Mouse (Mus musculus) CH12.LX (cell line): Measurements from ENCODE around the gene Pip5k1c. TPM values are rescaled to one million over a fixed set of nuclear protein-coding genes. Genes with fewer than 3 reads are reported as not detected.

Experiments used
- DNase-seq: peaks from one replicate; pipeline ENCODE4 v3.0.0-alpha.2; 2013; ENCODE audit errors: extremely low read depth
- H3K27ac ChIP-seq: 2 replicates; pipeline ENCODE4 v1.5.1; 2012; ENCODE audit warnings: low read depth, mild to moderate bottlenecking, control low read depth, moderate library complexity; ENCODE audit not compliant: insufficient read depth
- H3K27me3 ChIP-seq: replicated peaks from 2 replicates; pipeline ENCODE3; 2012; ENCODE audit warnings: inconsistent platforms
- H3K36me3 ChIP-seq, 2 experiments: replicated peaks in 1 of 2; 2 replicates each; pipeline versions ENCODE3 to v1.6.1; 2012; ENCODE audit warnings: inconsistent platforms in 1 of 2, low read length in 1 of 2, mild to moderate bottlenecking in 1 of 2, mixed read lengths in 1 of 2, moderate library complexity in 1 of 2; ENCODE audit not compliant: control insufficient read depth in 1 of 2, insufficient read depth in 1 of 2
- H3K4me1 ChIP-seq, 2 experiments: 2 replicates each; pipeline ENCODE4 v1.6.1; 2012; ENCODE audit warnings: inconsistent platforms in 1 of 2, moderate library complexity in 1 of 2; ENCODE audit not compliant: insufficient read depth in 2 of 2, control insufficient read depth in 1 of 2
- H3K4me2 ChIP-seq: 2 replicates; pipeline ENCODE4 v1.6.1; 2012; ENCODE audit warnings: low read depth, mild to moderate bottlenecking, control low read depth; ENCODE audit not compliant: poor library complexity, insufficient read depth, severe bottlenecking
- H3K4me3 ChIP-seq, 3 experiments: fragments of 150-350 bp in 1 of 3; sonication (generic) in 1 of 3; replicated peaks in 1 of 3; 2 replicates each; pipeline versions ENCODE3 to v1.5.1; 2011 to 2012; ENCODE audit warnings: low read depth in 2 of 3, low read length in 2 of 3, mild to moderate bottlenecking in 2 of 3, moderate library complexity in 2 of 3, control low read depth in 1 of 3, improper control_type of control experiment in 1 of 3, inconsistent platforms in 1 of 3, mixed read lengths in 1 of 3; ENCODE audit not compliant: poor library complexity in 1 of 3
- H3K79me2 ChIP-seq: replicated peaks from 2 replicates; pipeline ENCODE4 v1.6.1; 2012; ENCODE audit warnings: mild to moderate bottlenecking, moderate library complexity; ENCODE audit not compliant: control insufficient read depth, poor library complexity, insufficient read depth, severe bottlenecking; ENCODE audit errors: extremely low read depth
- H3K9ac ChIP-seq: 2 replicates; pipeline ENCODE4 v1.6.1; 2012; ENCODE audit warnings: low read depth, mild to moderate bottlenecking, control low read depth, moderate library complexity; ENCODE audit not compliant: insufficient read depth
- H3K9me3 ChIP-seq: replicated peaks from 2 replicates; pipeline ENCODE3; 2012; ENCODE audit warnings: low read length, inconsistent platforms, mixed read lengths
- BHLHE40 ChIP-seq: IDR thresholded peaks from 2 replicates; pipeline ENCODE4 v1.6.1; 2011; ENCODE audit warnings: mild to moderate bottlenecking, low read depth, low read length, improper control_type of control experiment
- CHD1 ChIP-seq: IDR thresholded peaks from 2 replicates; pipeline ENCODE4 v1.6.1; 2012; ENCODE audit warnings: low read depth, low read length, improper control_type of control experiment, inconsistent platforms
- CHD2 ChIP-seq: IDR thresholded peaks from 2 replicates; pipeline ENCODE4 v1.6.1; 2011; ENCODE audit warnings: low read length, improper control_type of control experiment
- CTCF ChIP-seq, 2 experiments: IDR thresholded peaks in 1 of 2; conservative IDR thresholded peaks in 1 of 2; 2 replicates each; pipeline ENCODE4 v1.5.1; 2011 to 2012; ENCODE audit warnings: low read depth in 2 of 2, low read length in 2 of 2, improper control_type of control experiment in 1 of 2, inconsistent platforms in 1 of 2, mild to moderate bottlenecking in 1 of 2, moderate library complexity in 1 of 2
- E2F4 ChIP-seq: IDR thresholded peaks from 2 replicates; pipeline ENCODE4 v1.6.1; 2011; ENCODE audit warnings: low read depth, low read length, improper control_type of control experiment; ENCODE audit not compliant: insufficient replicate concordance
- ELF1 ChIP-seq: IDR thresholded peaks from 2 replicates; pipeline ENCODE4 v1.6.1; 2014; ENCODE audit warnings: low read depth, mild to moderate bottlenecking, inconsistent platforms, low read length, improper control_type of control experiment
- EP300 ChIP-seq: IDR thresholded peaks from 2 replicates; pipeline ENCODE4 v1.6.1; 2011; ENCODE audit warnings: low read length, improper control_type of control experiment
- ETS1 ChIP-seq: conservative IDR thresholded peaks from 2 replicates; pipeline ENCODE4 v1.6.1; 2012; ENCODE audit warnings: low read depth, mild to moderate bottlenecking, inconsistent platforms, low read length, improper control_type of control experiment, moderate library complexity
- GABPA ChIP-seq: IDR thresholded peaks from 2 replicates; pipeline ENCODE4 v1.6.1; 2012; ENCODE audit warnings: low read depth, low read length, improper control_type of control experiment, inconsistent platforms; ENCODE audit not compliant: insufficient replicate concordance
- HCFC1 ChIP-seq: IDR thresholded peaks from 2 replicates; pipeline ENCODE4 v1.6.1; 2012; ENCODE audit warnings: low read depth, mild to moderate bottlenecking, inconsistent platforms, low read length, improper control_type of control experiment
- IRF4 ChIP-seq: IDR thresholded peaks from 2 replicates; pipeline ENCODE4 v1.6.1; 2014; ENCODE audit warnings: low read depth, mild to moderate bottlenecking, inconsistent platforms, low read length, improper control_type of control experiment
- JUN ChIP-seq: IDR thresholded peaks from 2 replicates; pipeline ENCODE4 v1.6.1; 2011; ENCODE audit warnings: low read depth, mild to moderate bottlenecking, low read length, improper control_type of control experiment, moderate library complexity; ENCODE audit not compliant: insufficient read depth
- JUND ChIP-seq: conservative IDR thresholded peaks from 2 replicates; pipeline ENCODE4 v1.6.1; 2011; ENCODE audit warnings: low read depth, low read length, improper control_type of control experiment
- KAT2A ChIP-seq: IDR thresholded peaks from 2 replicates; pipeline ENCODE4 v1.6.1; 2012; ENCODE audit warnings: low read length, improper control_type of control experiment, inconsistent platforms; ENCODE audit not compliant: insufficient replicate concordance
- MAFK ChIP-seq: IDR thresholded peaks from 2 replicates; pipeline ENCODE4 v1.6.1; 2011; ENCODE audit warnings: low read length, improper control_type of control experiment; ENCODE audit not compliant: insufficient replicate concordance
- MAX ChIP-seq: IDR thresholded peaks from 2 replicates; pipeline ENCODE4 v1.6.1; 2011; ENCODE audit warnings: low read length, improper control_type of control experiment
- MAZ ChIP-seq: IDR thresholded peaks from 2 replicates; pipeline ENCODE4 v1.6.1; 2012; ENCODE audit warnings: low read depth, mild to moderate bottlenecking, inconsistent platforms, low read length, improper control_type of control experiment, moderate library complexity
- MEF2A ChIP-seq: IDR thresholded peaks from 2 replicates; pipeline ENCODE4 v1.6.1; 2014; ENCODE audit warnings: low read depth, mild to moderate bottlenecking, inconsistent platforms, low read length, improper control_type of control experiment, borderline replicate concordance
- MXI1 ChIP-seq: IDR thresholded peaks from 2 replicates; pipeline ENCODE4 v1.6.1; 2011; ENCODE audit warnings: mild to moderate bottlenecking, low read depth, low read length, improper control_type of control experiment
- MYC ChIP-seq: IDR thresholded peaks from 2 replicates; pipeline ENCODE4 v1.6.1; 2011; ENCODE audit warnings: low read depth, mild to moderate bottlenecking, improper control_type of control experiment, low read length
- NELFE ChIP-seq: IDR thresholded peaks from 2 replicates; pipeline ENCODE4 v1.6.1; 2011; ENCODE audit warnings: low read depth, low read length, improper control_type of control experiment
- NRF1 ChIP-seq: IDR thresholded peaks from 2 replicates; pipeline ENCODE4 v1.6.1; 2014; ENCODE audit warnings: low read depth, mild to moderate bottlenecking, inconsistent platforms, low read length, improper control_type of control experiment, moderate library complexity
- PAX5 ChIP-seq: IDR thresholded peaks from 2 replicates; pipeline ENCODE4 v1.6.1; 2012; ENCODE audit warnings: low read length, inconsistent platforms, mixed read lengths
- POLR2A ChIP-seq: IDR thresholded peaks from 2 replicates; pipeline ENCODE4 v1.6.1; 2011; ENCODE audit warnings: low read depth, mild to moderate bottlenecking, improper control_type of control experiment, low read length
- POLR2AphosphoS2 ChIP-seq: IDR thresholded peaks from 2 replicates; pipeline ENCODE4 v1.6.1; 2011; ENCODE audit warnings: low read depth, low read length, improper control_type of control experiment
- RAD21 ChIP-seq: IDR thresholded peaks from 2 replicates; pipeline ENCODE4 v1.6.1; 2011; ENCODE audit warnings: low read depth, mild to moderate bottlenecking, low read length, improper control_type of control experiment, moderate library complexity
- RCOR1 ChIP-seq: conservative IDR thresholded peaks from 2 replicates; pipeline ENCODE4 v1.6.1; 2012; ENCODE audit warnings: low read depth, mild to moderate bottlenecking, inconsistent platforms, low read length, improper control_type of control experiment
- SIN3A ChIP-seq: IDR thresholded peaks from 2 replicates; pipeline ENCODE4 v1.6.1; 2012; ENCODE audit warnings: low read length, improper control_type of control experiment, inconsistent platforms
- SMC3 ChIP-seq: IDR thresholded peaks from 2 replicates; pipeline ENCODE4 v1.6.1; 2011; ENCODE audit warnings: low read depth, low read length, improper control_type of control experiment
- TBP ChIP-seq: conservative IDR thresholded peaks from 2 replicates; pipeline ENCODE4 v1.6.1; 2011; ENCODE audit warnings: low read depth, low read length, improper control_type of control experiment
- TCF12 ChIP-seq: IDR thresholded peaks from 2 replicates; pipeline ENCODE4 v1.6.1; 2014; ENCODE audit warnings: low read depth, mild to moderate bottlenecking, inconsistent platforms, low read length, improper control_type of control experiment
- UBTF ChIP-seq: IDR thresholded peaks from 2 replicates; pipeline ENCODE4 v1.6.1; 2012; ENCODE audit warnings: low read depth, mild to moderate bottlenecking, inconsistent platforms, low read length, improper control_type of control experiment, moderate library complexity
- USF1 ChIP-seq: IDR thresholded peaks from 2 replicates; pipeline ENCODE4 v1.6.1; 2014; ENCODE audit warnings: low read depth, mild to moderate bottlenecking, inconsistent platforms, low read length, improper control_type of control experiment
- USF2 ChIP-seq: conservative IDR thresholded peaks from 2 replicates; pipeline ENCODE4 v1.6.1; 2011; ENCODE audit warnings: low read depth, low read length, improper control_type of control experiment
- ZC3H11A ChIP-seq: IDR thresholded peaks from 2 replicates; pipeline ENCODE4 v1.6.1; 2012; ENCODE audit warnings: low read depth, mild to moderate bottlenecking, inconsistent platforms, low read length, improper control_type of control experiment
- ZKSCAN1 ChIP-seq: IDR thresholded peaks from 2 replicates; pipeline ENCODE4 v1.6.1; 2012; ENCODE audit warnings: low read depth, inconsistent platforms, low read length, improper control_type of control experiment, borderline replicate concordance
- ZMIZ1 ChIP-seq: IDR thresholded peaks from 2 replicates; pipeline ENCODE4 v1.6.1; 2012; ENCODE audit warnings: low read depth, mild to moderate bottlenecking, inconsistent platforms, low read length, improper control_type of control experiment
- ZNF384 ChIP-seq: IDR thresholded peaks from 2 replicates; pipeline ENCODE4 v1.6.1; 2012; ENCODE audit warnings: low read depth, low read length, improper control_type of control experiment, inconsistent platforms
- dilution Hi-C: fragments of 300-500 bp; cut with MboI; formaldehyde crosslinking; loops from 2 replicates; pipeline ENCODE4 v1.14.3; 2020; ENCODE audit warnings: low sequenced_read_pairs; ENCODE audit not compliant: extremely low pct_unique_long_range_greater_than_20kb, extremely low pct_ligation_motif_present
- in situ Hi-C: fragments of 300-500 bp; cut with MboI; formaldehyde crosslinking; loops from 3 replicates; pipeline ENCODE4 v1.14.3; 2019; ENCODE audit warnings: low sequenced_read_pairs, low pct_ligation_motif_present, low pct_unique_long_range_greater_than_20kb, mixed read lengths
- polyA plus RNA-seq: library from polyadenylated mRNA; unstranded; fragments of >175 nt; gene quantifications from 2 replicates; pipeline ENCODE4 v1.2.1, GENCODE M21; 2012; ENCODE audit warnings: low read depth; ENCODE audit not compliant: insufficient read length
- total RNA-seq, 2 experiments: library from RNA; depleted of rRNA; stranded (reverse); fragments of 300-350 nt in 1 of 2; fragments of >200 nt in 1 of 2; gene quantifications; 2 replicates each; pipeline ENCODE4 v1.2.3; 2012 to 2014

The Pip5k1c gene
- total and polyA plus RNA-seq, 3 experiments: 11.4 to 51.4 (median 12.6) TPM

DNA sequence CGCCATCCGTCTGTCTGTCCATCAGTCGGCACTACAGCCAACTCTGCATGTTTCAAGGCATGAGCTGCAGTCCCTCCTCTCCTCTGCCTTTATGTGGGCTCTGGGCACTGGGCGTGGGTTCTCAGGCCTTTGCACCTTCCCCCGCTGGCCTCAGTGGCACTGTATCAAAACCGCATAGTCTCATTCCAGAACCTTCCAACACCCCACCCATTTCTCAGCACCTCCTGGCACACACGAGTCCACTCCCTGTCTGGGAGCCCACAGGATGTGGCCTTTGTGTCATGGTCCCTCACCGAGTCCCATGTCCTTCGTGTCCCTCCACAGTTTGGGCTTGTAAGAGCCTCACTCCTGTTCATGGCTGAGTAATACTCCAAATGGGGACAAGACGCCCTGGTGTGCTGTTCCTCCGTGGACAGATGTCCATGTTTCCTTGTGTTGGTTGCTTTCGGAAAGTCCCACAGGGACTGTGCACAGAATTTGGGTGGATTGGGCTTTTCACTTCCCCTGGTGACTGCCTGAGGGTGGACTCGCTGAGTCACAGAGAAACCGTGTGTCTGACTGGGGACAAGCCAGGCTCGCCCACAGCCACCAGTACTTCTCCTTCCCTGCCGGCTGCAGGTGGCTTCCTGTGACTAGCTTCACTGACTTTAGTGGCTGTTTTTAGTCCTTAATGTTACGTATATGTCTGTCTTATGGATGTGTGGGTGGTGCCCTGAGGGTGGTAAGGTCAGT is 5.8 kb downstream of the Pip5k1c start:
- no peak overlapping the region for H3K9ac ChIP-seq
- in situ Hi-C loops: no loop called here
- dilution Hi-C loops: no loop called here
- 0 out of 2 replicates have a peak, but pooled peaks have one; percentile 1 for TF ChIP-seq SMC3
- peak; percentile 28; the same call in 1 of the 2 replicates for TF ChIP-seq POLR2A
- no peak for TF ChIP-seq TBP
- TF ChIP-seq EP300: peak; percentile 98
- TF ChIP-seq HCFC1: no peak
- TF ChIP-seq E2F4: no peak
- TF ChIP-seq MAFK: peak; percentile 67; the same call in 1 of the 2 replicates
- TF ChIP-seq BHLHE40: peak; percentile 78
- TF ChIP-seq ZC3H11A: no peak
- peak; percentile 97 for TF ChIP-seq TCF12
- TF ChIP-seq CHD2: peak; percentile 82
- no peak; the same call in 1 of the 2 replicates for TF ChIP-seq MAX
- no peak; the same call in 1 of the 2 replicates for TF ChIP-seq JUN
- no peak for TF ChIP-seq USF2
- no peak for TF ChIP-seq ZMIZ1
- TF ChIP-seq KAT2A: no peak
- TF ChIP-seq ETS1: peak; percentile 85
- 0 out of 2 replicates have a peak, but pooled peaks have one; percentile 30 for TF ChIP-seq MAZ
- peak; percentile 89; the same call in 1 of the 2 replicates for TF ChIP-seq MEF2A
- no peak for TF ChIP-seq ZKSCAN1
- peak; percentile 86; the same call in 1 of the 2 replicates for TF ChIP-seq MYC
- no peak for TF ChIP-seq POLR2AphosphoS2
- TF ChIP-seq ZNF384: no peak
- peak; percentile 20; the same call in 1 of the 2 replicates for TF ChIP-seq ELF1
- no peak for TF ChIP-seq NRF1
- peak; percentile 70; the same call in 1 of the 2 replicates for TF ChIP-seq RCOR1
- no peak for TF ChIP-seq RAD21
- TF ChIP-seq JUND: peak; percentile 69
- TF ChIP-seq CHD1: no peak
- no peak; a peak in 1 of 4 replicates for TF ChIP-seq CTCF (conservative IDR thresholded peaks at IDR 0.05 in 1 of 2, IDR thresholded peaks at IDR 0.05 in 1 of 2; ENCODE audit: low read depth in 2 of 2, low read length in 2 of 2)
- no peak for TF ChIP-seq NELFE
- no peak for TF ChIP-seq UBTF
- TF ChIP-seq PAX5: no peak
- TF ChIP-seq USF1: no peak
- no peak for TF ChIP-seq GABPA
- 0 out of 2 replicates have a peak, but pooled peaks have one; percentile 47 for TF ChIP-seq MXI1
- peak; percentile 80 for TF ChIP-seq SIN3A
- peak; percentile 96 for TF ChIP-seq IRF4
- peak overlapping the region; percentile 87 for H3K27ac ChIP-seq
- no peaks in the 10 kb centered on the region for H3K9me3 ChIP-seq
- peak overlapping the region in 1 of 3 experiments; percentile 33 for H3K4me3 ChIP-seq
- peaks cover 75% of the 10 kb centered on the region for H3K79me2 ChIP-seq
- H3K4me2 ChIP-seq: peak overlapping the region; percentile 77; the same call in 1 of the 2 replicates
- H3K36me3 ChIP-seq: peaks cover 0 to 32% of the 10 kb centered on the region in 2 experiments
- no peaks in the 10 kb centered on the region for H3K27me3 ChIP-seq
- DNase-seq: peak; percentile 86
- H3K4me1 ChIP-seq: peaks cover 75 to 99% of the 10 kb centered on the region in 2 experiments
